In the genomic region with DNA sequence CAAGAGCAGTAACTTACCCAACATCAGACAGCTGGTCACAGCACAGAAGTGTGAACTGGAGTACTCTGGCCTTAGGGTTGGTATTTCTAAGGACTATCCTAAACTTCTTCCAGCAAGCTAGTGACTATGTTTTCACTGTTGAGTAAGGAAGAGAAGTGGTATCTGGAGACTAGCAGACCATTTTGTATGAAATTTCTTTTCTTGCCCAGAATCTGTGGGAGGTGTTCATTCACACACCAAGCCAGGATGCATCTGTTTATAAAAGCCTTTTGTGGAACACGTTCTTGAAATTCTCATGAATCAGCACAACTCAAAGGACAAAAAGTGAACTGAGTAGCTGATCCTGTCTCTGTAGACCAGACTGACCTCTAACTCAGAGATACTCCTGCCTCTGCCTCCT, we compare ENCODE assay signal across 23 mouse cellular contexts.
DNase-seq lines count a peak whose midpoint lies in the region; ATAC-seq lines count a peak whose summit lies in the region.
"Had no signal": no experiment of that assay in that cellular context is flagged by ENCODE, and none has a peak within 500 bp of the region (broad histone marks: within the 10 kb centered on the region; RNA-seq: fewer than 3 reads in every experiment).

No protein-coding gene starts in this region.

- H3K4me3 ChIP-seq in midbrain, embryonic 11.5 days (ENCODE audit: low read depth, low read length), result no peak overlapping the region
- H3K4me3 ChIP-seq: embryonic facial prominence, embryonic 13.5 days; forebrain, embryonic 12.5 days; gastrocnemius, adult 2 months; heart, embryonic 12.5 days; hindbrain, embryonic 10.5 days had no signal

- H3K4me1 ChIP-seq in midbrain, embryonic 11.5 days (ENCODE audit: control insufficient read depth, insufficient read depth, low read length), result no peaks in the 10 kb centered on the region
- H3K4me1 ChIP-seq: heart, embryonic 12.5 days had no signal

- 74% methylated on average over 1 of the region's 1 CpGs for WGBS in midbrain, embryonic 11.5 days

- intact Hi-C loops in left cerebral cortex, postnatal 4 days (cut with DNase I), result no loop called here

- DNase-seq in frontal cortex, postnatal 25 days (ENCODE audit: low spot score in 2 of 2), result no peak
- peak; percentile 31 for DNase-seq in left cerebral cortex, adult 11 months (ENCODE audit: low spot score)
- DNase-seq in left cerebral cortex, postnatal 4 days, result no peak
- DNase-seq in right cerebral cortex, postnatal 36 days (ENCODE audit: low spot score in 2 of 2), result peak; percentile 8 to 36
- DNase-seq in right cerebral cortex, postnatal 10 days (ENCODE audit: low spot score in 2 of 2), result no peak
- DNase-seq in midbrain, embryonic 11.5 days (ENCODE audit: low spot score, missing footprints), result no peak
- DNase-seq: adrenal gland, adult 8-10 months; adrenal gland, postnatal 36 days; B cell, adult 2 months; cerebellum, adult 11 months; cerebellum, adult 9-10 months; cerebellum, postnatal 36 days; gastrocnemius, adult 2 months; gastrocnemius, postnatal 25 days had no signal

- peak; percentile 99 for ATAC-seq in frontal cortex, adult (ENCODE audit: low TSS enrichment)
- no peak for ATAC-seq in midbrain, embryonic 11.5 days (ENCODE audit: low FRiP score)
- ATAC-seq: CD4-positive, CD25-positive, alpha-beta regulatory T cell, adult 4 months; forebrain, embryonic 16.5 days had no signal

- no peaks in the 10 kb centered on the region for H3K9me3 ChIP-seq in midbrain, embryonic 11.5 days (ENCODE audit: control insufficient read depth, low read length)
- H3K9me3 ChIP-seq: embryonic facial prominence, embryonic 13.5 days; forebrain, embryonic 12.5 days; heart, embryonic 12.5 days; hindbrain, embryonic 10.5 days had no signal

- H3K27me3 ChIP-seq in midbrain, embryonic 11.5 days (ENCODE audit: control insufficient read depth, insufficient read depth, low read length), result no peaks in the 10 kb centered on the region
- H3K27me3 ChIP-seq: forebrain, embryonic 12.5 days; heart, embryonic 12.5 days had no signal

- H3K9ac ChIP-seq in midbrain, embryonic 11.5 days (ENCODE audit: low read length), result no peak overlapping the region
- H3K9ac ChIP-seq: embryonic facial prominence, embryonic 13.5 days; forebrain, embryonic 12.5 days; heart, embryonic 12.5 days; hindbrain, embryonic 14.5 days had no signal

- no peak overlapping the region for H3K27ac ChIP-seq in midbrain, embryonic 11.5 days (ENCODE audit: low read depth, low read length)
- H3K27ac ChIP-seq: embryonic facial prominence, embryonic 13.5 days; forebrain, embryonic 12.5 days; gastrocnemius, adult 2 months; hindbrain, embryonic 10.5 days; hindbrain, embryonic 14.5 days had no signal

- no peak overlapping the region for H3K4me2 ChIP-seq in midbrain, embryonic 11.5 days
- H3K4me2 ChIP-seq: embryonic facial prominence, embryonic 13.5 days; forebrain, embryonic 12.5 days; heart, embryonic 12.5 days; hindbrain, embryonic 14.5 days had no signal

- H3K36me3 ChIP-seq in midbrain, embryonic 11.5 days (ENCODE audit: control insufficient read depth, insufficient read depth, low read length), result no peaks in the 10 kb centered on the region
- H3K36me3 ChIP-seq: embryonic facial prominence, embryonic 13.5 days; forebrain, embryonic 12.5 days; G1E; heart, embryonic 12.5 days; hindbrain, embryonic 10.5 days had no signal

Comparison
In these comparisons a context has a peak if more than half of its experiments do, and no peak if none do; other contexts are left out.
1. DNase-seq: peak in left cerebral cortex, adult 11 months (single experiment) and right cerebral cortex, postnatal 36 days (2 of 2); none in frontal cortex, postnatal 25 days (0 of 2), left cerebral cortex, postnatal 4 days (single experiment), right cerebral cortex, postnatal 10 days (0 of 2) and midbrain, embryonic 11.5 days (single experiment).